ENCODE assay signal across 23 mouse cellular contexts in the genomic region with DNA sequence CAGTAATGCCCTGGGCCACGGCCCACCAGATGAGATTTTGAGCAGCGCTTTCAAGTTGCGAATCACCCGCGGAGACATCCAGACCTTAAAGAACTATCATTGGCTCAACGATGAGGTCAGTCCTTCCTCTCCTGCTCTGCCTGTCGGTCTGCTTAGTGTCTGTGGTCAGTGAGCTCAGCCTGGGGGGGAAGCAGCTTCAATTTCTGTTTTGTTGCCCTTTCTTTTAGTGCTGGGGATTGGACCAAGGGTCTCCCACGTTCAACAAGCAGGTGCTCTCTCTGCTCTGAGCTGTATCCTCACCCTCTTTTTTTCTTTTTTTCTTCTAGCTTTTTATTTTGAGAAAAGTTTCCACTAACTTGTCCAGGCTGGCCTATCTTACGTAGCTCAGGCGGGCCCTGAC. TPM values are rescaled to one million over a fixed set of nuclear protein-coding genes. Genes with fewer than 3 reads are reported as not detected.
"Had no signal": no experiment of that assay in that cellular context is flagged by ENCODE, and none has a peak within 500 bp of the region (broad histone marks: within the 10 kb centered on the region; RNA-seq: fewer than 3 reads in every experiment).

No protein-coding gene starts in this region.

- H3K4me1 ChIP-seq: heart, embryonic 13.5 days; heart, embryonic 15.5 days; hindbrain, embryonic 13.5 days; hindbrain, embryonic 15.5 days; limb, embryonic 13.5 days; limb, embryonic 15.5 days; liver, embryonic 12.5 days had no signal

- H3K27me3 ChIP-seq: heart, embryonic 13.5 days; heart, embryonic 15.5 days; hindbrain, embryonic 13.5 days; hindbrain, embryonic 15.5 days; limb, embryonic 13.5 days; limb, embryonic 15.5 days; liver, embryonic 12.5 days had no signal

- H3K9ac ChIP-seq: heart, embryonic 13.5 days; heart, embryonic 15.5 days; hindbrain, embryonic 13.5 days; hindbrain, embryonic 15.5 days; limb, embryonic 13.5 days; limb, embryonic 15.5 days; liver, embryonic 12.5 days; liver, embryonic 14.5 days had no signal

- H3K27ac ChIP-seq: heart, embryonic 13.5 days; heart, embryonic 15.5 days; hindbrain, embryonic 13.5 days; hindbrain, embryonic 15.5 days; hindbrain, postnatal 0 days; limb, embryonic 13.5 days; limb, embryonic 15.5 days; liver, embryonic 12.5 days; liver, embryonic 14.5 days had no signal

- H3K4me2 ChIP-seq: heart, embryonic 11.5 days; heart, embryonic 13.5 days; heart, embryonic 15.5 days; hindbrain, embryonic 13.5 days; hindbrain, embryonic 15.5 days; limb, embryonic 13.5 days; limb, embryonic 15.5 days; liver, embryonic 12.5 days had no signal

- ATAC-seq: hindbrain, postnatal 0 days; intestine, postnatal 0 days; liver, embryonic 12.5 days had no signal

- H3K9me3 ChIP-seq: heart, embryonic 13.5 days; heart, embryonic 15.5 days; hindbrain, embryonic 13.5 days; hindbrain, embryonic 15.5 days; limb, embryonic 13.5 days; limb, embryonic 15.5 days; liver, embryonic 12.5 days had no signal

- H3K4me3 ChIP-seq: heart, embryonic 13.5 days; heart, embryonic 15.5 days; hindbrain, embryonic 13.5 days; hindbrain, embryonic 15.5 days; limb, embryonic 13.5 days; limb, embryonic 15.5 days; liver, embryonic 12.5 days had no signal

- DNase-seq: gastrocnemius, postnatal 14 days; gastrocnemius, postnatal 36 days; heart, adult 18-20 months; heart, postnatal 14 days; heart, postnatal 36 days; kidney, adult 18-20 months; kidney, adult 8-10 months; kidney, postnatal 10 days; kidney, postnatal 25 days; kidney, postnatal 4 days; left cerebral cortex, postnatal 4 days had no signal

RNA-seq across cellular contexts. Expression of a gene that starts 43.1 kb away (rescaled TPM):
- total RNA-seq: gastrocnemius, adult 8-10 months; gastrocnemius, postnatal 36 days; heart, postnatal 36 days had no signal
